Mouse (Mus musculus): ENCODE results near the gene Csad. TPM values are rescaled to one million over a fixed set of nuclear protein-coding genes. Genes with fewer than 3 reads are reported as not detected.
"Not testable (repeated sequence)": the region's sequence is repeated elsewhere in the genome, so short reads cannot be mapped to it uniquely, and the experiment has no call there.

Gene Csad
- total RNA-seq, 1 experiment: 47.3 TPM

DNA sequence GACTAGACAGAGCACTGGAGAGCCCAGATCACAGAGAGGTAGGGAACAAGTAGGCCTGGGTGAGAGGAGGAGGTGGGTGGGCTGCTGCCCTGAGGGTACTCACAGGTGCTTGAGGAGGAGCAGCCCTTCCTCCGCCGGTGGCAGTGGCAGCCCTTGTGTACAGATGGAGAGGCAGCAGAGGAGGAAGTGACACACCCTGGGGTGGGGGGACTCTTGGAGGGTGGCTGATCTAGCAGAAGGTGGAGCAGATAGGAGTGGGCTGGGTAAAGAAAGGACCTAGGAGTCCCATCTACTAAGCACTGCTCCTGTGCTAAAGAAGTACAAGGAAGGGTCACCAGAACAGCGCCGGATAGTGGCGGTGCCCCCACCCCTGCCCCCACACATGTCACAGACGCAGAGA lies 27.2 kb upstream of the Csad start, which contains the start of gene Itgb7:
Itgb7 (minus strand) TSS at position 197 of the 400 bp plus-strand sequence.
- in situ Hi-C loops (cut with MboI; ENCODE audit: low sequenced_read_pairs in 2 of 2, unreplicated experiment in 2 of 2): no loop called here
- no peak for DNase-seq (ENCODE audit: low read depth, low spot score)
- Histone ChIP-seq H3K4me3 (ENCODE audit: insufficient read depth in 1 of 2, low read depth in 1 of 2, low read length in 2 of 2, poor library complexity in 1 of 2, severe bottlenecking in 1 of 2) (0 out of 4 replicates have a peak within 1 kb of the TSS, but pooled peaks of 1 of the 2 experiments have one; percentile 11), H3K4me1 (ENCODE audit: control insufficient read depth in 2 of 2, insufficient read depth in 2 of 2, low read length in 2 of 2, poor library complexity in 1 of 2) (peaks cover 14 to 48% of the 10 kb centered on the region in 2 experiments), H3K36me3 (ENCODE audit: control insufficient read depth, insufficient read depth, low read length, poor library complexity, severe bottlenecking) (peaks cover 10% of the 10 kb centered on the region), H3K9me3 (ENCODE audit: control insufficient read depth, insufficient read depth, low read depth, low read length) (no peaks in the 10 kb centered on the region), H3K27ac (ENCODE audit: insufficient read depth, low read depth, low read length, poor library complexity, severe bottlenecking) (no peak within 1 kb of the TSS; the same call in 1 of the 2 replicates), H3K9ac (ENCODE audit: insufficient read depth, low read depth, low read length, poor library complexity, severe bottlenecking) (no peak within 1 kb of the TSS)
- TF ChIP-seq ZNF384 (IDR thresholded peaks at IDR 0.05; ENCODE audit: low read depth, low read length): no peak
- no peak for TF ChIP-seq MAFK (IDR thresholded peaks at IDR 0.05; ENCODE audit: insufficient read depth, low read depth, low read length)
- TF ChIP-seq HCFC1 (IDR thresholded peaks at IDR 0.05; ENCODE audit: borderline replicate concordance, insufficient read depth, low read length): no peak
- TF ChIP-seq CHD2 (IDR thresholded peaks at IDR 0.05; ENCODE audit: low read depth, low read length): no peak
- TF ChIP-seq ZC3H11A (IDR thresholded peaks at IDR 0.05; ENCODE audit: borderline replicate concordance, low read depth, low read length): no peak

DNA sequence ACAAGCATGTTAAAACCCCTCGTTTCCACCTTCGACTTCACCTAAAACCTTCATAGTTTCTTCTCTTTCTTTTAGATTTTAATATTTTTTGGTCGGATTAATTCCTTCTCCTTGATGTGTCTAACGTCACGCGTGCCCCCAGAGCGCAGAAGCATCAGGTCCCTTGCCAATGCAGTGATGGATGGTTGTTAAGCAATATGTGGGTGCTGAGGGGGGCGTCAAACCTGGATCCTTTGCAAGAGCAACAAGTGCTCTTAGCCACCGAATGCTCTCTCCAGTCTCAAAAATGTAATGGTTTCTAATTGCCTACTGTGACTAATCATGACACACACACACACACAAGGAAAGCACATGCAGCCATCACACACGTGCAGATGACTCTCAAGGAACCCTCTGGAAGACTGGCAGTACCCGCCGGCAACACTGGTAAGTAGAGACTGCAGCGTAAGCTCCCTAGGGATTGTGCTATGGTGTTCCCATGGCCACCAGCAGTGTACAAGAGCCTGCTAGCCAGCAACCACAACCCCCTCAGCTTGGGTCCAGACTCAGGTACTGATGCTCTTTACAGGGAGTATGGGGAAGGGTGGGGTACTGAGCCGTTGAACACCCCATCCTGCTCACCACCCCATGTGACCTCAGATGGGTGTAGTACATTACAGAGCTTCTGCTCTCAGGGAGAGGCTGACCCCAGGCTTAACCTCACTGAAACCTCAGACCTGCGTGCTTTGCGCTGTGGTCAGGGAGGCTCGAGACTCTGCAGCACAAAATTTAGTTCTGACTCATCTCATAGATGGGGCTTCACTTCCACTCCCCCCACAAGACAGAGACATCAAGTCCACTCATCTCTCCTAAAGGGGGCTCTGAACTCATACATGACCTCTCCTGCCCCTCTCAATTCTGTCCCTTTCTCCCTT lies 26.1 kb upstream of the Csad start:
- in situ Hi-C loops (cut with MboI; ENCODE audit: low sequenced_read_pairs in 2 of 2, unreplicated experiment in 2 of 2): no loop called here
- no peak for TF ChIP-seq MAFK (IDR thresholded peaks at IDR 0.05; ENCODE audit: insufficient read depth, low read depth, low read length)
- TF ChIP-seq HCFC1 (IDR thresholded peaks at IDR 0.05; ENCODE audit: borderline replicate concordance, insufficient read depth, low read length): no peak
- no peak for TF ChIP-seq ZNF384 (IDR thresholded peaks at IDR 0.05; ENCODE audit: low read depth, low read length)
- TF ChIP-seq CHD2 (IDR thresholded peaks at IDR 0.05; ENCODE audit: low read depth, low read length): no peak
- TF ChIP-seq ZC3H11A (IDR thresholded peaks at IDR 0.05; ENCODE audit: borderline replicate concordance, low read depth, low read length): no peak
- Histone ChIP-seq H3K4me1 (ENCODE audit: control insufficient read depth in 2 of 2, insufficient read depth in 2 of 2, low read length in 2 of 2, poor library complexity in 1 of 2) (peaks cover 14 to 46% of the 10 kb centered on the region in 2 experiments), H3K4me3 (ENCODE audit: insufficient read depth in 1 of 2, low read depth in 1 of 2, low read length in 2 of 2, poor library complexity in 1 of 2, severe bottlenecking in 1 of 2) (0 out of 4 replicates have a peak overlapping the region, but pooled peaks of 1 of the 2 experiments have one; percentile 11), H3K27ac (ENCODE audit: insufficient read depth, low read depth, low read length, poor library complexity, severe bottlenecking) (no peak overlapping the region), H3K36me3 (ENCODE audit: control insufficient read depth, insufficient read depth, low read length, poor library complexity, severe bottlenecking) (peaks cover 4% of the 10 kb centered on the region), H3K9me3 (ENCODE audit: control insufficient read depth, insufficient read depth, low read depth, low read length) (no peaks in the 10 kb centered on the region), H3K9ac (ENCODE audit: insufficient read depth, low read depth, low read length, poor library complexity, severe bottlenecking) (no peak overlapping the region)
- DNase-seq (ENCODE audit: low read depth, low spot score): no peak

DNA sequence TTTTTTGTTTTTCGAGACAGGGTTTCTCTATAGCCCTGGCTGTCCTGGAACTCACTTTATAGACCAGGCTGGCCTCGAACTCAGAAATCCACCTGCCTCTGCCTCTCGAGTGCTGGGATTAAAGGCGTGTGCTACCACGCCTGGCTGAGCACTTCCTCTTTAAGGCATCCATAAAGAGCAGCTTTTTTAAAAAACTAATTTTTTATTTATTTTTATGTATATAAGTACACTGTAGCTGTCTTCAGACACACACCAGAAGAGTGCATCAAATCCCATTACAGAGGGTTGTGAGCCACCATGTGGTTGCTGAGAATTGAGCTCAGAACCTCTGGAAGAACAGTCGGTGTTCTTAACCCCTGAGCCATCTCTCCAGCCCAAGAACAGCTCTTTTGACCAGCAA lies 21.1 kb upstream of the Csad start:
- DNase-seq (ENCODE audit: low read depth, low spot score); H3K9ac ChIP-seq (ENCODE audit: insufficient read depth, low read depth, low read length, poor library complexity, severe bottlenecking); H3K36me3 ChIP-seq (ENCODE audit: control insufficient read depth, insufficient read depth, low read length, poor library complexity, severe bottlenecking); H3K9me3 ChIP-seq (ENCODE audit: control insufficient read depth, insufficient read depth, low read depth, low read length); H3K4me3 ChIP-seq (ENCODE audit: insufficient read depth in 1 of 2, low read depth in 1 of 2, low read length in 2 of 2, poor library complexity in 1 of 2, severe bottlenecking in 1 of 2); in situ Hi-C loops (cut with MboI; ENCODE audit: low sequenced_read_pairs in 2 of 2, unreplicated experiment in 2 of 2); H3K27ac ChIP-seq (ENCODE audit: insufficient read depth, low read depth, low read length, poor library complexity, severe bottlenecking): not testable (repeated sequence)
- H3K4me1 ChIP-seq (ENCODE audit: control insufficient read depth in 2 of 2, insufficient read depth in 2 of 2, low read length in 2 of 2, poor library complexity in 1 of 2): peaks cover 6 to 16% of the 10 kb centered on the region in 2 experiments; a peak in 3 of 4 replicates

DNA sequence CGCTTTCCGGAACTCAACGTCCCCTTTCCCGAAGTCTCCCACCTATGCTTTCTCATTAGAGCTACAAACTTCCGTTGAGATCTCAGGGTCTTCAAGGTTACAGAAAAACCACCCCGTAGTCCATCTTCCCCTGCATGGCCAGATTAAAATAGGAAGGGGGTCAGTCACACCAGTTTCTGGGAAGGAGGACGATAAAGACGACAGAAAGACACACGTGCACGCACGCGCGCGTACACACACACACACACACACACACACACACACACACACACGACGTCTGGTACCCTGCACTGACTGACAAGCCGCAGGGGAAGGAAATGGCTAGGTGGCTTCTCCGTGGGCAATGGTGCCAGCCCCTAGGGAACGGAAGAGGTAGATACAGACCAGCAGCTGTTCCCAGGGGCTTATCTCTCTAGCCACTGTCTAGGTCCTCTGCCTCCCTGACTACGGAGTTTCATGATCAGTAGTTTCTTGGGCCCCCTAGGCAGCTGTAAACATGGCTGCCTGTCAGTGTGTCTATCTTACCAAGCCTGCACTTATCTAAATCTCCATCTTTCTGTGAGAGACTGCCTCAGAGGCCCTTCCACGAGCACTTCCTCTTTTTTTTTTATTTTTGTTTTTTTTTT lies 20.6 kb upstream of the Csad start:
- no peaks in the 10 kb centered on the region for H3K9me3 ChIP-seq (ENCODE audit: control insufficient read depth, insufficient read depth, low read depth, low read length)
- DNase-seq (ENCODE audit: low read depth, low spot score): no peak
- H3K4me3 ChIP-seq (ENCODE audit: insufficient read depth in 1 of 2, low read depth in 1 of 2, low read length in 2 of 2, poor library complexity in 1 of 2, severe bottlenecking in 1 of 2): peak overlapping the region; percentile 60 to 71; a peak in 3 of 4 replicates
- H3K9ac ChIP-seq (ENCODE audit: insufficient read depth, low read depth, low read length, poor library complexity, severe bottlenecking): peak overlapping the region; percentile 54; the same call in 1 of the 2 replicates
- in situ Hi-C loops (cut with MboI; ENCODE audit: low sequenced_read_pairs in 2 of 2, unreplicated experiment in 2 of 2): no loop called here
- TF ChIP-seq MAFK (IDR thresholded peaks at IDR 0.05; ENCODE audit: insufficient read depth, low read depth, low read length) (no peak), ZNF384 (IDR thresholded peaks at IDR 0.05; ENCODE audit: low read depth, low read length) (no peak), ZC3H11A (IDR thresholded peaks at IDR 0.05; ENCODE audit: borderline replicate concordance, low read depth, low read length) (no peak), CHD2 (IDR thresholded peaks at IDR 0.05; ENCODE audit: low read depth, low read length) (no peak), HCFC1 (IDR thresholded peaks at IDR 0.05; ENCODE audit: borderline replicate concordance, insufficient read depth, low read length) (no peak)
- H3K36me3 ChIP-seq (ENCODE audit: control insufficient read depth, insufficient read depth, low read length, poor library complexity, severe bottlenecking): no peaks in the 10 kb centered on the region
- peaks cover 6 to 13% of the 10 kb centered on the region in 2 experiments; a peak in 3 of 4 replicates for H3K4me1 ChIP-seq (ENCODE audit: control insufficient read depth in 2 of 2, insufficient read depth in 2 of 2, low read length in 2 of 2, poor library complexity in 1 of 2)
- no peak overlapping the region for H3K27ac ChIP-seq (ENCODE audit: insufficient read depth, low read depth, low read length, poor library complexity, severe bottlenecking)

Measured in ES-E14 (cell line).